Mouse (Mus musculus): ENCODE data around the gene Amz1. TPM values are rescaled to one million over a fixed set of nuclear protein-coding genes. Genes with fewer than 3 reads are reported as not detected.
A peak's percentile ranks its signal among the peaks of the same experiment; 100 is the strongest.

Amz1 gene
- polyA plus RNA-seq, 1 experiment from 2014 or later = 7.4 TPM

- H3K27me3 ChIP-seq (replicated peaks; ENCODE audit: control insufficient read depth, insufficient read depth, low read length) = no peaks in the 10 kb centered on the region
- H3K27ac ChIP-seq (ENCODE audit: low read length) = 0 out of 2 replicates have a peak overlapping the region, but pooled peaks have one; percentile 20
- H3K9ac ChIP-seq (replicated peaks; ENCODE audit: low read depth, low read length) = no peak overlapping the region
- no peaks in the 10 kb centered on the region for H3K9me3 ChIP-seq (ENCODE audit: control insufficient read depth, low read length)
- peaks cover 21% of the 10 kb centered on the region for H3K4me1 ChIP-seq (replicated peaks; ENCODE audit: control insufficient read depth, insufficient read depth, low read length)
- H3K36me3 ChIP-seq (ENCODE audit: control insufficient read depth, insufficient read depth) = no peaks in the 10 kb centered on the region
- no peak; the same call in 1 of the 2 replicates for ATAC-seq
- 29% methylated on average over 6 of the region's 6 CpGs for WGBS
- H3K4me2 ChIP-seq (ENCODE audit: low read length) = no peak overlapping the region
- H3K4me3 ChIP-seq (replicated peaks; ENCODE audit: low read length) = no peak overlapping the region
Measured at GRCm38 (mm10) chr5:140771612-140772011, 47.7 kb downstream of the Amz1 start.

DNA sequence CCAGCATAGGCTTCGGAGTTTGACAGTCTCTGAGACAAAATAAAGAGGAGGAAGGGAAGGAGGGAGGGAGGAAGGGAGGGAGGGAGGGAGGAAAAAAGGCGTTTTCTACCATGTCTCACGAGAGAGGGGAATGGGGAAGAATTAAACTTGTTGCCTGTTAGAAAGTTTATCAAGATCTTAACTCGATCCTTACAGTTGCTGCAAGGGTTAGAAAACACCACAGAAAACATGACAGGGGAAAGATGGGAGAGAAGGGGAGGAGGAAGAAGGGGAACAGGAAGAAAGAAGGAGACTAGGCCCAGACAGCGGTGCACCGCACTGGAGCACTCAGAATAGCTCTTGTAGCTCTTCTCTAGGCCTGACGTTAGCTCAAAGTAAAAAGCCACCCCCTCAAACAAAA, 48.2 kb downstream of the Amz1 start:
- Histone ChIP-seq H3K4me3 (replicated peaks; ENCODE audit: low read length) (no peak overlapping the region), H3K9ac (replicated peaks; ENCODE audit: low read depth, low read length) (no peak overlapping the region), H3K9me3 (ENCODE audit: control insufficient read depth, low read length) (no peaks in the 10 kb centered on the region), H3K27me3 (replicated peaks; ENCODE audit: control insufficient read depth, insufficient read depth, low read length) (no peaks in the 10 kb centered on the region), H3K36me3 (ENCODE audit: control insufficient read depth, insufficient read depth) (no peaks in the 10 kb centered on the region), H3K4me1 (replicated peaks; ENCODE audit: control insufficient read depth, insufficient read depth, low read length) (peaks cover 21% of the 10 kb centered on the region), H3K27ac (ENCODE audit: low read length) (no peak overlapping the region), H3K4me2 (ENCODE audit: low read length) (no peak overlapping the region)
- WGBS = 61% methylated on average over 7 of the region's 7 CpGs
- ATAC-seq = no peak

GRCm38 (mm10) chr5:140775111-140775510, 51.2 kb downstream of the Amz1 start:
- H3K36me3 ChIP-seq (ENCODE audit: control insufficient read depth, insufficient read depth) = no peaks in the 10 kb centered on the region
- no peaks in the 10 kb centered on the region for H3K27me3 ChIP-seq (replicated peaks; ENCODE audit: control insufficient read depth, insufficient read depth, low read length)
- H3K4me1 ChIP-seq (replicated peaks; ENCODE audit: control insufficient read depth, insufficient read depth, low read length) = peaks cover 7% of the 10 kb centered on the region
- ATAC-seq = no peak
- no peak overlapping the region for H3K9ac ChIP-seq (replicated peaks; ENCODE audit: low read depth, low read length)
- no peak overlapping the region for H3K27ac ChIP-seq (ENCODE audit: low read length)
- no peak overlapping the region for H3K4me3 ChIP-seq (replicated peaks; ENCODE audit: low read length)
- H3K4me2 ChIP-seq (ENCODE audit: low read length) = no peak overlapping the region
- WGBS = 94% methylated on average over 4 of the region's 4 CpGs
- no peaks in the 10 kb centered on the region for H3K9me3 ChIP-seq (ENCODE audit: control insufficient read depth, low read length)

- no peak overlapping the region for H3K27ac ChIP-seq (ENCODE audit: low read length)
- no peak overlapping the region for H3K9ac ChIP-seq (replicated peaks; ENCODE audit: low read depth, low read length)
- H3K27me3 ChIP-seq (replicated peaks; ENCODE audit: control insufficient read depth, insufficient read depth, low read length) = no peaks in the 10 kb centered on the region
- H3K36me3 ChIP-seq (ENCODE audit: control insufficient read depth, insufficient read depth) = no peaks in the 10 kb centered on the region
- no peak overlapping the region for H3K4me2 ChIP-seq (ENCODE audit: low read length)
- 86% methylated on average over 9 of the region's 9 CpGs for WGBS
- no peak overlapping the region for H3K4me3 ChIP-seq (replicated peaks; ENCODE audit: low read length)
- ATAC-seq = no peak
- peaks cover 1% of the 10 kb centered on the region; the same call in 1 of the 2 replicates for H3K4me1 ChIP-seq (replicated peaks; ENCODE audit: control insufficient read depth, insufficient read depth, low read length)
- no peaks in the 10 kb centered on the region for H3K9me3 ChIP-seq (ENCODE audit: control insufficient read depth, low read length)
Measured at GRCm38 (mm10) chr5:140776968-140777367, 53.0 kb downstream of the Amz1 start.

DNA sequence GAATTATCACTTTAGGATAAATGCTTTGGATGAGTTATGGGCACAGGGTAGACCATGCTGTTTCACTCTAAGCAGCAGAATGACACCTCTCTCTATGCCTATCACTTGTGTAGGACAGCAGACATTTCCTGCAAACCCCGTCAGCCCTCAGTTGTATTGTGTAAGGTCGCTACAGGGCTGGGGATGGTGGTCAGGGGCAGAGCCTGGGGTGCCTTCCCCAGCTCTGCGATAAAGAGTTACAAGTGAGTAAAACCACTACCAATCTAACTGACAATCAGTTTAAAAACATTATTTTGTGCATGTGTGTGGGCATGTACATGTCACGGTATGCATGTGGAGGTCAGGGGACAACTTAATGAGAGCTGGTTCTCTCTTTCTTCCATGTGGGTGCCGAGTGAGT, 57.2 kb downstream of the Amz1 start:
- Histone ChIP-seq H3K27ac (ENCODE audit: low read length) (no peak overlapping the region), H3K4me3 (replicated peaks; ENCODE audit: low read length) (no peak overlapping the region), H3K9me3 (ENCODE audit: control insufficient read depth, low read length) (no peaks in the 10 kb centered on the region), H3K27me3 (replicated peaks; ENCODE audit: control insufficient read depth, insufficient read depth, low read length) (no peaks in the 10 kb centered on the region), H3K9ac (replicated peaks; ENCODE audit: low read depth, low read length) (no peak overlapping the region), H3K36me3 (ENCODE audit: control insufficient read depth, insufficient read depth) (peaks cover 15% of the 10 kb centered on the region), H3K4me1 (replicated peaks; ENCODE audit: control insufficient read depth, insufficient read depth, low read length) (peaks cover 3% of the 10 kb centered on the region; the same call in 1 of the 2 replicates), H3K4me2 (ENCODE audit: low read length) (no peak overlapping the region)
- ATAC-seq = no peak
- WGBS = 91% methylated on average over 5 of the region's 5 CpGs

DNA sequence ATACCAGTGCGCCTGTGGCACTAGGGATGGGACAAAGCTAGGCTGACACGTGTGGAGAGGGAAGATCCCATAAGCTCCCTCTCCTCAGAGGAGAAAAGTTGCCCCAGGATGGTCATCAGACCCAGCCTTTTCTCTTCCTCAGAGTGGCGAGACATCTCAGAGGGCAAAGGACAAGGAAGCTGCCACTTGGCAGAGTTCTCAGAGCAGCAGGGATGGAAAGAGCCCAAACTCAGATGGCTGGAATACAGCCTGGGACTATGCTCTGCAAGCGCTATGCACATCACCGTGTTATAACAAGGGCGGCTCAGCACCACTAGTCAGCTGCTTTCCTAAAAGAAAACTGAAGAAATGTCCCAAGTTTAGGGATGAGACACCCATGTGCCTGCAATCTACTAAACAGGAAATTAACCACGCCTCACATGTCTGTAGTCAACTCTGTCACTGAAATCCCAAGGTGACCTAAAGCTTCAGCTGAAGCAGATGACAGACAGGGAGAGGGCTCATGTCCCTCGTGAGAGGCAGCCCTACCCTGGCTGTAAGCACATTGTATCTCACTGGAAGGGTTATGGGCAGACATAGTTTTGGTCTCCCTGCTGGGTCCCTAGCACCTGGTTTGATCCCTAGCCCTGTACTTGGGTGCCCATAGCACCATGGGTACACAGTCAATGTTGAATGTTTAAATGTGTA, 58.1 kb downstream of the Amz1 start:
- peaks cover 15% of the 10 kb centered on the region for H3K36me3 ChIP-seq (ENCODE audit: control insufficient read depth, insufficient read depth)
- H3K27me3 ChIP-seq (replicated peaks; ENCODE audit: control insufficient read depth, insufficient read depth, low read length) = no peaks in the 10 kb centered on the region
- no peak overlapping the region for H3K27ac ChIP-seq (ENCODE audit: low read length)
- no peaks in the 10 kb centered on the region for H3K9me3 ChIP-seq (ENCODE audit: control insufficient read depth, low read length)
- no peak overlapping the region for H3K4me2 ChIP-seq (ENCODE audit: low read length)
- H3K4me3 ChIP-seq (replicated peaks; ENCODE audit: low read length) = no peak overlapping the region
- ATAC-seq = no peak
- WGBS = 93% methylated on average over 8 of the region's 8 CpGs
- H3K4me1 ChIP-seq (replicated peaks; ENCODE audit: control insufficient read depth, insufficient read depth, low read length) = peaks cover 3% of the 10 kb centered on the region; the same call in 1 of the 2 replicates
- no peak overlapping the region for H3K9ac ChIP-seq (replicated peaks; ENCODE audit: low read depth, low read length)

DNA sequence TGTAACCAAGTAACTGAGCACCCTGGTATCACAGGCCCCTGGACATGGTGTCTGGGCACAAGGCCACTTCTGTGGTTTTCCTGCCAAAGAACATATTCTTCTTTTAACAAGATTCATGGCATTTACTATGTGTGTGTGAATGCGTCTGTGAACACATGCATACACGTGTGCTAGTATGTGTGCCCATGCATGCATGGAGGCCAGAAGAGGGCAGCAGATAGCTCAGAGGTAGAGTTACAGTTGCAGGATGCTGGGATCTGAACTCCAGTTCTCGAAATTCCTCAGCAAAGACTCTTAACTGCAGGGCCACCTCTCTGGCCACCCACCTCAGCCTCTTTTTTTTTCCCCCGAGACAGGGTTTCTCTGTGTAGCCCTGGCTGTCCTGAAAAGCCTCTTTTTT, 59.6 kb downstream of the Amz1 start:
- H3K27me3 ChIP-seq (replicated peaks; ENCODE audit: control insufficient read depth, insufficient read depth, low read length) = no peaks in the 10 kb centered on the region
- H3K4me2 ChIP-seq (ENCODE audit: low read length) = no peak overlapping the region
- H3K9me3 ChIP-seq (ENCODE audit: control insufficient read depth, low read length) = no peaks in the 10 kb centered on the region
- no peak for ATAC-seq
- peaks cover 5% of the 10 kb centered on the region; the same call in 1 of the 2 replicates for H3K4me1 ChIP-seq (replicated peaks; ENCODE audit: control insufficient read depth, insufficient read depth, low read length)
- peaks cover 15% of the 10 kb centered on the region for H3K36me3 ChIP-seq (ENCODE audit: control insufficient read depth, insufficient read depth)
- 94% methylated on average over 4 of the region's 4 CpGs for WGBS
- no peak overlapping the region for H3K27ac ChIP-seq (ENCODE audit: low read length)
- no peak overlapping the region for H3K9ac ChIP-seq (replicated peaks; ENCODE audit: low read depth, low read length)
- H3K4me3 ChIP-seq (replicated peaks; ENCODE audit: low read length) = no peak overlapping the region

DNA sequence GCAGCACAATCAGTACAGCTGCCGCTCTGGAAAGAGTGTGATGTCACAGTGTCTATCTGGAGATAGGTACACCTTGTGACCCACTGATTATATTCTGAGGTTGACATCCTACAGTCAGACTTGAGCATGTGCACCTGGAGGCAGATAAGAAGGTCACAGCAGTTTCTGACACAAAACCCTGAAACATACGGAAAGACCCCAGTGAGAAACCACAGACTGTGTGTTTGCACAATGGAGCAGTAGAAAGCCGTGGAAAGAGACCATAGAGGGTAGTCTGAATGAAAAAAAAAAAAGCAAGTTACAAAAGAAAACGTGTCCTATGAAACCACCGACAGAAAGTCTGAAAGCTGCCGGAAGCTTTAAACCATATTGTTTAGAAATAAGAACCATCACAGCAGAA, 60.4 kb downstream of the Amz1 start:
- peaks cover 12% of the 10 kb centered on the region; the same call in 1 of the 2 replicates for H3K4me1 ChIP-seq (replicated peaks; ENCODE audit: control insufficient read depth, insufficient read depth, low read length)
- peaks cover 15% of the 10 kb centered on the region for H3K36me3 ChIP-seq (ENCODE audit: control insufficient read depth, insufficient read depth)
- H3K4me3 ChIP-seq (replicated peaks; ENCODE audit: low read length) = no peak overlapping the region
- no peak overlapping the region for H3K9ac ChIP-seq (replicated peaks; ENCODE audit: low read depth, low read length)
- ATAC-seq = no peak
- H3K27ac ChIP-seq (ENCODE audit: low read length) = no peak overlapping the region
- H3K4me2 ChIP-seq (ENCODE audit: low read length) = no peak overlapping the region
- H3K27me3 ChIP-seq (replicated peaks; ENCODE audit: control insufficient read depth, insufficient read depth, low read length) = no peaks in the 10 kb centered on the region
- H3K9me3 ChIP-seq (ENCODE audit: control insufficient read depth, low read length) = no peaks in the 10 kb centered on the region
- WGBS = 89% methylated on average over 6 of the region's 6 CpGs

GRCm38 (mm10) chr5:140785240-140785872, 61.4 kb downstream of the Amz1 start:
- WGBS = 80% methylated on average over 13 of the region's 13 CpGs

More at GRCm38 (mm10) chr5:140785240-140785872, 61.4 kb downstream of the Amz1 start:
- Histone ChIP-seq H3K27me3 (replicated peaks; ENCODE audit: control insufficient read depth, insufficient read depth, low read length) (no peaks in the 10 kb centered on the region), H3K9me3 (ENCODE audit: control insufficient read depth, low read length) (no peaks in the 10 kb centered on the region), H3K4me2 (ENCODE audit: low read length) (no peak overlapping the region), H3K9ac (replicated peaks; ENCODE audit: low read depth, low read length) (no peak overlapping the region), H3K36me3 (ENCODE audit: control insufficient read depth, insufficient read depth) (peaks cover 15% of the 10 kb centered on the region), H3K27ac (ENCODE audit: low read length) (no peak overlapping the region), H3K4me3 (replicated peaks; ENCODE audit: low read length) (no peak overlapping the region), H3K4me1 (replicated peaks; ENCODE audit: control insufficient read depth, insufficient read depth, low read length) (peaks cover 18% of the 10 kb centered on the region)
- no peak for ATAC-seq
